Mouse (Mus musculus): ENCODE data around the gene Lin28a. TPM values are rescaled to one million over a fixed set of nuclear protein-coding genes. Genes with fewer than 3 reads are reported as not detected.

Gene Lin28a
- polyA plus RNA-seq, 1 experiment from 2014 or later = 29.2 TPM

GRCm38 (mm10) chr4:133967138-133967865, 51.3 kb downstream of the Lin28a start:
- H3K9me3 ChIP-seq (replicated peaks) = no peaks in the 10 kb centered on the region
- WGBS = 0% methylated on average over 97 of the region's 101 CpGs
- H3K27me3 ChIP-seq (ENCODE audit: low read depth, poor library complexity, severe bottlenecking) = no peaks in the 10 kb centered on the region
- peak; percentile 96 for DNase-seq (ENCODE audit: low spot score)
- H3K27ac ChIP-seq (replicated peaks) = peak overlapping the region; percentile 100
- peaks cover 55% of the 10 kb centered on the region for H3K4me1 ChIP-seq
- peaks cover 59% of the 10 kb centered on the region for H3K36me3 ChIP-seq
- peak overlapping the region; percentile 86 for H3K4me3 ChIP-seq

GRCm38 (mm10) chr4:133966271-133966940, 52.2 kb downstream of the Lin28a start:
- peak overlapping the region; percentile 100 for H3K27ac ChIP-seq (replicated peaks)
- H3K36me3 ChIP-seq = peaks cover 53% of the 10 kb centered on the region
- no peaks in the 10 kb centered on the region for H3K9me3 ChIP-seq (replicated peaks)
- DNase-seq (ENCODE audit: low spot score) = no peak
- peak overlapping the region; percentile 86 for H3K4me3 ChIP-seq
- WGBS = 60% methylated on average over 12 of the region's 12 CpGs
- H3K4me1 ChIP-seq = peaks cover 48% of the 10 kb centered on the region
- no peaks in the 10 kb centered on the region for H3K27me3 ChIP-seq (ENCODE audit: low read depth, poor library complexity, severe bottlenecking)

GRCm38 (mm10) chr4:133962566-133962965, 56.1 kb downstream of the Lin28a start:
- Histone ChIP-seq H3K27me3 (ENCODE audit: low read depth, poor library complexity, severe bottlenecking) (no peaks in the 10 kb centered on the region), H3K9me3 (replicated peaks) (no peaks in the 10 kb centered on the region), H3K4me3 (no peak overlapping the region), H3K36me3 (peaks cover 43% of the 10 kb centered on the region), H3K4me1 (peaks cover 21% of the 10 kb centered on the region), H3K27ac (replicated peaks) (no peak overlapping the region)
- WGBS = 91% methylated on average over 7 of the region's 7 CpGs
- no peak for DNase-seq (ENCODE audit: low spot score)

GRCm38 (mm10) chr4:133958884-133959283, 59.8 kb downstream of the Lin28a start:
- no peaks in the 10 kb centered on the region for H3K9me3 ChIP-seq (replicated peaks)
- H3K27me3 ChIP-seq (ENCODE audit: low read depth, poor library complexity, severe bottlenecking) = no peaks in the 10 kb centered on the region
- H3K4me3 ChIP-seq = no peak overlapping the region
- peaks cover 17% of the 10 kb centered on the region for H3K36me3 ChIP-seq
- H3K4me1 ChIP-seq = peaks cover 8% of the 10 kb centered on the region; the same call in 1 of the 2 replicates
- 86% methylated on average over 1 of the region's 1 CpGs for WGBS
- DNase-seq (ENCODE audit: low spot score) = no peak
- H3K27ac ChIP-seq (replicated peaks) = no peak overlapping the region

GRCm38 (mm10) chr4:133956358-133956757, 62.3 kb downstream of the Lin28a start:
- Histone ChIP-seq H3K27me3 (ENCODE audit: low read depth, poor library complexity, severe bottlenecking) (no peaks in the 10 kb centered on the region), H3K36me3 (no peaks in the 10 kb centered on the region), H3K4me1 (peaks cover 8% of the 10 kb centered on the region; the same call in 1 of the 2 replicates), H3K9me3 (replicated peaks) (no peaks in the 10 kb centered on the region), H3K27ac (replicated peaks) (no peak overlapping the region), H3K4me3 (no peak overlapping the region)
- WGBS = 87% methylated on average over 4 of the region's 4 CpGs
- no peak for DNase-seq (ENCODE audit: low spot score)

Other genes starting within 250 kb of the Lin28a start
- gene Rps6ka1, start 131.0 kb downstream of the Lin28a start, polyA plus RNA-seq (2016; fragmentation: Nextera tagmentation; extraction: Ambion mirVana) = 32.4 and 34.5 TPM in 2 replicates
- gene Hmgn2, start 50.2 kb downstream of the Lin28a start, polyA plus RNA-seq (2016; fragmentation: Nextera tagmentation; extraction: Ambion mirVana) = 3,615 and 3,770 TPM in 2 replicates
- gene Dhdds, start 17.9 kb downstream of the Lin28a start, polyA plus RNA-seq (2016; fragmentation: Nextera tagmentation; extraction: Ambion mirVana) = 38.8 and 41.4 TPM in 2 replicates
- gene Zfp683, start 35.0 kb upstream of the Lin28a start, polyA plus RNA-seq (2016; fragmentation: Nextera tagmentation; extraction: Ambion mirVana) = not detected in 2 replicates
- gene Crybg2, start 42.0 kb upstream of the Lin28a start, polyA plus RNA-seq (2016; fragmentation: Nextera tagmentation; extraction: Ambion mirVana) = 2.0 TPM in 2 replicates
- 5.1 TPM in 2 replicates for gene Cd52, start 76.2 kb upstream of the Lin28a start, polyA plus RNA-seq (2016; fragmentation: Nextera tagmentation; extraction: Ambion mirVana)
- gene Ubxn11, start 83.7 kb upstream of the Lin28a start, polyA plus RNA-seq (2016; fragmentation: Nextera tagmentation; extraction: Ambion mirVana) = 4.8 and 6.5 TPM in 2 replicates
- gene Sh3bgrl3, start 109.9 kb upstream of the Lin28a start, polyA plus RNA-seq (2016; fragmentation: Nextera tagmentation; extraction: Ambion mirVana) = 302 and 324 TPM in 2 replicates
- gene Cep85, start 168.3 kb upstream of the Lin28a start, polyA plus RNA-seq (2016; fragmentation: Nextera tagmentation; extraction: Ambion mirVana) = 33.7 and 35.9 TPM in 2 replicates
- not detected in 2 replicates for gene Gm7534, start 184.2 kb upstream of the Lin28a start, polyA plus RNA-seq (2016; fragmentation: Nextera tagmentation; extraction: Ambion mirVana)
- not detected in 2 replicates for gene Catsper4, start 208.5 kb upstream of the Lin28a start, polyA plus RNA-seq (2016; fragmentation: Nextera tagmentation; extraction: Ambion mirVana)
- 0.22 and 0.35 TPM in 2 replicates for gene Cnksr1, start 219.6 kb upstream of the Lin28a start, polyA plus RNA-seq (2016; fragmentation: Nextera tagmentation; extraction: Ambion mirVana)
- gene E130218I03Rik, start 224.8 kb upstream of the Lin28a start, polyA plus RNA-seq (2016; fragmentation: Nextera tagmentation; extraction: Ambion mirVana) = 0.25 and 1.0 TPM in 2 replicates
- gene Zfp593, start 226.8 kb upstream of the Lin28a start, polyA plus RNA-seq (2016; fragmentation: Nextera tagmentation; extraction: Ambion mirVana) = 19.4 and 22.9 TPM in 2 replicates
- 0.20 TPM in 1 of 2 replicates, not detected in the other for gene Gm30191, start 228.1 kb upstream of the Lin28a start, polyA plus RNA-seq (2016; fragmentation: Nextera tagmentation; extraction: Ambion mirVana)
- 5.7 and 9.5 TPM in 2 replicates for gene Grrp1, start 235.3 kb upstream of the Lin28a start, polyA plus RNA-seq (2016; fragmentation: Nextera tagmentation; extraction: Ambion mirVana)